Mouse (Mus musculus) gastrocnemius, postnatal 10 days (tissue): ENCODE measurements around the gene Zdhhc5. TPM values are rescaled to one million over a fixed set of nuclear protein-coding genes. Genes with fewer than 3 reads are reported as not detected.

Experiments used
- DNase-seq: peaks from one replicate; pipeline ENCODE4 v3.0.0; 2021; ENCODE audit warnings: mixed read lengths
- microRNA-seq, 2 experiments: library from miRNA; unstranded; fragments of <30 nt; microRNA quantifications; one replicate each; pipeline ENCODE4 v1.2.0; 2021
- total RNA-seq, 2 experiments: library from RNA; stranded (reverse); gene quantifications; 2 replicates each; pipeline ENCODE4 v1.2.3; 2021

Gene Zdhhc5
- total RNA-seq, 2 experiments from 2014 or later = 42.7 to 47.9 TPM

GRCm38 (mm10) chr2:84646138-84646537 is 68.8 kb downstream of the Zdhhc5 start:
- no peak for DNase-seq

GRCm38 (mm10) chr2:84640833-84641232 is 74.1 kb downstream of the Zdhhc5 start:
- DNase-seq = no peak

GRCm38 (mm10) chr2:84638428-84639220 is 76.4 kb downstream of the Zdhhc5 start:
- no peak for DNase-seq

Small RNA genes within 50 kb of the gene (microRNA-seq; reads per million reads assigned to microRNA genes)
- 4,469 to 7,926 reads per million in 2 experiments for gene Mir130a

Other genes starting within 250 kb of the Zdhhc5 start
- 10 to 100 TPM; 11.3 to 13.0 TPM for gene Tfpi, start 238.4 kb downstream of the Zdhhc5 start, total RNA-seq
- gene Ctnnd1, start 64.4 kb downstream of the Zdhhc5 start, total RNA-seq = 10 to 100 TPM; 54.4 to 68.8 TPM
- gene Btbd18, start 56.1 kb downstream of the Zdhhc5 start, total RNA-seq = under 1 TPM in 1 of 2 experiments, not detected in 1; 0.09 TPM
- gene Selenoh, start 44.4 kb downstream of the Zdhhc5 start, total RNA-seq = 10 to 100 TPM; 25.4 to 26.7 TPM
- not detected for gene Gm28635, start 37.1 kb downstream of the Zdhhc5 start, total RNA-seq
- gene Med19, start 36.8 kb downstream of the Zdhhc5 start, total RNA-seq = 10 to 100 TPM; 11.0 to 13.6 TPM
- 10 to 100 TPM; 50.4 to 50.7 TPM for gene Tmx2, start 36.0 kb downstream of the Zdhhc5 start, total RNA-seq
- gene Clp1, start 12.2 kb upstream of the Zdhhc5 start, total RNA-seq = 1 to 10 TPM; 4.6 to 5.3 TPM
- gene Ypel4, start 18.9 kb upstream of the Zdhhc5 start, total RNA-seq = 1 to 10 TPM in 1 of 2 experiments, under 1 TPM in 1; 0.49 to 1.4 TPM
- 1 to 10 TPM in 1 of 2 experiments, under 1 TPM in 1; 0.77 to 1.4 TPM for gene Gm19426, start 28.5 kb upstream of the Zdhhc5 start, total RNA-seq
- gene Serping1, start 60.3 kb upstream of the Zdhhc5 start, total RNA-seq = 10 to 100 TPM; 74.7 to 84.1 TPM
- 10 to 100 TPM in 1 of 2 experiments, 1 to 10 TPM in 1; 7.2 to 10.0 TPM for gene Ube2l6, start 83.6 kb upstream of the Zdhhc5 start, total RNA-seq
- 10 to 100 TPM; 64.0 to 71.1 TPM for gene Smtnl1, start 107.5 kb upstream of the Zdhhc5 start, total RNA-seq
- 10 to 100 TPM; 42.9 to 46.1 TPM for gene Timm10, start 111.8 kb upstream of the Zdhhc5 start, total RNA-seq
- gene Slc43a1, start 123.7 kb upstream of the Zdhhc5 start, total RNA-seq = 1 to 10 TPM; 6.4 to 6.7 TPM
- 1 to 10 TPM; 1.0 TPM for gene Rtn4rl2, start 171.5 kb upstream of the Zdhhc5 start, total RNA-seq
- 10 to 100 TPM; 18.9 to 20.0 TPM for gene Slc43a3, start 221.4 kb upstream of the Zdhhc5 start, total RNA-seq